Mouse (Mus musculus) brain, embryonic 14.5 days (tissue): ENCODE data around the gene Socs3.

Experiments
- CTCF ChIP-seq: fragments of 200-500 bp; IDR thresholded peaks from 2 replicates; pipeline ENCODE4 v1.5.1; 2012; ENCODE audit warnings: inconsistent platforms, mild to moderate bottlenecking, moderate library complexity, borderline replicate concordance; ENCODE audit not compliant: insufficient read depth, insufficient read length; ENCODE audit errors: extremely low read depth
- POLR2A ChIP-seq: fragments of 200-500 bp; IDR thresholded peaks from 2 replicates; pipeline ENCODE4 v1.6.1; 2012; ENCODE audit warnings: mild to moderate bottlenecking, inconsistent platforms, borderline replicate concordance; ENCODE audit not compliant: poor library complexity, insufficient read depth, insufficient read length, severe bottlenecking; ENCODE audit errors: extremely low read depth

- TF ChIP-seq CTCF: no peak
- no peak for TF ChIP-seq POLR2A
Measured at GRCm38 (mm10) chr11:117972656-117973558, 3.1 kb upstream of the Socs3 start.
